Mouse (Mus musculus): Measurements from ENCODE around the gene Tatdn2. TPM values are rescaled to one million over a fixed set of nuclear protein-coding genes. Genes with fewer than 3 reads are reported as not detected.
A peak's percentile ranks its signal among the peaks of the same experiment; 100 is the strongest.

Gene Tatdn2
- polyA plus RNA-seq, 1 experiment from 2014 or later = 0.93 TPM

DNA sequence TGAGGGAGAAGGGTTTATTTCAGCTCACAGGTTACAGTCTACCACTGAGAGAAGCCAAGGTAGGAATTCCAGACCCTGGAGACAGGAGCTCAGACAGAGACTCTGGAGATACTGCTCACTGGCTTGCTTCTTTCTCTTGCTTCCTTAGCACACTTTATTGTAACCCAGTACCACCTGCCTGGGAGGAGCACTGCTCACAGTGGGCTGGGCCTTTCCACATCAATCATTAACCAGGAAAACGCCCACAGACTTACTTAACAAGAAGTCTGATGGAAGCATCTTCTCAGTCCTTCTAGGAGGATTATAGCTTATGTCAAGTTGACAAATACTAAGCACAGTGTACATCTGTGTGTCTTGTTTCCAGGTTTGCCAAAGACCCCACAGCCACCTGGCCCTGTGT is 17.9 kb downstream of the Tatdn2 start:
- WGBS (ENCODE audit: insufficient replicate concordance) = 72% methylated on average over 1 of the region's 1 CpGs
- Histone ChIP-seq H3K9ac (ENCODE audit: low read depth, low read length) (no peak overlapping the region), H3K4me3 (ENCODE audit: low read depth, low read length) (no peak overlapping the region), H3K4me1 (ENCODE audit: control insufficient read depth, insufficient read depth, low read length) (no peaks in the 10 kb centered on the region), H3K9me3 (replicated peaks; ENCODE audit: control insufficient read depth, low read length) (no peaks in the 10 kb centered on the region), H3K27me3 (ENCODE audit: control insufficient read depth, insufficient read depth, low read length) (no peaks in the 10 kb centered on the region), H3K36me3 (ENCODE audit: control insufficient read depth, insufficient read depth, low read length) (peaks cover 25% of the 10 kb centered on the region), H3K27ac (ENCODE audit: low read depth, low read length) (no peak overlapping the region), H3K4me2 (no peak overlapping the region)
- ATAC-seq (replicated peaks; ENCODE audit: insufficient number of reproducible peaks, low FRiP score, low TSS enrichment) = no peak

- ATAC-seq (replicated peaks; ENCODE audit: insufficient number of reproducible peaks, low FRiP score, low TSS enrichment) = no peak
These were observed 20.7 kb downstream of the Tatdn2 start for GRCm38 (mm10) chr6:113717541-113717940.

DNA sequence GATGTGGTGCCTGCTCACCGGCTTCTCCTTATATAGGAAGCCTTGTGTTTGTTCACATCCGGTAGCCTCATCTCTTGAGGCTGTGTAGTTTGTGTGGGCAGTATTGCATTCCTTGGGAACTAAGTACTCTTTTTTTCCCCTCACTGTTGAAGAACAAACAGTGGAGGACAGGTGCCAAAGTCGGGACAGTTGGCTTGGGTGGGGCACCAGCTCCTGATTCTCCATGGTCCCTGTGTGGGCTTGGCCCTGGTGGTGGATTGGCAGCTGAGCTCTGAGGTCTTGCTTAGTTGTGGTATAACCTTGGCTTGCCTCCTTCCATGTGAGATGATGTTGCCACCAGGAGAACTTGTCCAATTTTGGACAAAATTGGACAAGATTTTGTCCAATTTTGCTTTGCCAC is 23.0 kb downstream of the Tatdn2 start, which contains the start of gene Ghrl:
Ghrl (minus strand) TSS at position 3 of the 400 bp plus-strand sequence.
- H3K4me1 ChIP-seq (ENCODE audit: control insufficient read depth, insufficient read depth, low read length) = no peaks in the 10 kb centered on the region
- no peak for ATAC-seq (replicated peaks; ENCODE audit: insufficient number of reproducible peaks, low FRiP score, low TSS enrichment)
- peaks cover 15% of the 10 kb centered on the region for H3K36me3 ChIP-seq (ENCODE audit: control insufficient read depth, insufficient read depth, low read length)
- H3K4me2 ChIP-seq = no peak within 1 kb of the TSS
- no peak within 1 kb of the TSS for H3K9ac ChIP-seq (ENCODE audit: low read depth, low read length)
- no peaks in the 10 kb centered on the region for H3K27me3 ChIP-seq (ENCODE audit: control insufficient read depth, insufficient read depth, low read length)
- H3K9me3 ChIP-seq (replicated peaks; ENCODE audit: control insufficient read depth, low read length) = no peaks in the 10 kb centered on the region
- 89% methylated on average over 3 of the region's 3 CpGs for WGBS (ENCODE audit: insufficient replicate concordance)
- no peak within 1 kb of the TSS for H3K4me3 ChIP-seq (ENCODE audit: low read depth, low read length)
- H3K27ac ChIP-seq (ENCODE audit: low read depth, low read length) = no peak within 1 kb of the TSS

More at GRCm38 (mm10) chr6:113717541-113717940, 20.7 kb downstream of the Tatdn2 start:
- Histone ChIP-seq H3K27ac (ENCODE audit: low read depth, low read length) (no peak overlapping the region), H3K36me3 (ENCODE audit: control insufficient read depth, insufficient read depth, low read length) (peaks cover 19% of the 10 kb centered on the region), H3K27me3 (ENCODE audit: control insufficient read depth, insufficient read depth, low read length) (no peaks in the 10 kb centered on the region), H3K4me3 (ENCODE audit: low read depth, low read length) (no peak overlapping the region), H3K9ac (ENCODE audit: low read depth, low read length) (no peak overlapping the region), H3K4me1 (ENCODE audit: control insufficient read depth, insufficient read depth, low read length) (no peaks in the 10 kb centered on the region), H3K4me2 (no peak overlapping the region), H3K9me3 (replicated peaks; ENCODE audit: control insufficient read depth, low read length) (no peaks in the 10 kb centered on the region)
- 97% methylated on average over 3 of the region's 3 CpGs for WGBS (ENCODE audit: insufficient replicate concordance)

GRCm38 (mm10) chr6:113721061-113721460 is 24.2 kb downstream of the Tatdn2 start:
- no peak for ATAC-seq (replicated peaks; ENCODE audit: insufficient number of reproducible peaks, low FRiP score, low TSS enrichment)
- no peaks in the 10 kb centered on the region for H3K9me3 ChIP-seq (replicated peaks; ENCODE audit: control insufficient read depth, low read length)
- no peak overlapping the region for H3K27ac ChIP-seq (ENCODE audit: low read depth, low read length)
- H3K9ac ChIP-seq (ENCODE audit: low read depth, low read length) = no peak overlapping the region
- 77% methylated on average over 4 of the region's 4 CpGs for WGBS (ENCODE audit: insufficient replicate concordance)
- H3K36me3 ChIP-seq (ENCODE audit: control insufficient read depth, insufficient read depth, low read length) = peaks cover 11% of the 10 kb centered on the region
- H3K4me1 ChIP-seq (ENCODE audit: control insufficient read depth, insufficient read depth, low read length) = no peaks in the 10 kb centered on the region
- H3K4me3 ChIP-seq (ENCODE audit: low read depth, low read length) = no peak overlapping the region
- no peaks in the 10 kb centered on the region for H3K27me3 ChIP-seq (ENCODE audit: control insufficient read depth, insufficient read depth, low read length)
- no peak overlapping the region for H3K4me2 ChIP-seq

GRCm38 (mm10) chr6:113728181-113728580 is 31.3 kb downstream of the Tatdn2 start:
- Histone ChIP-seq H3K4me2 (no peak overlapping the region), H3K9ac (ENCODE audit: low read depth, low read length) (no peak overlapping the region), H3K4me1 (ENCODE audit: control insufficient read depth, insufficient read depth, low read length) (no peaks in the 10 kb centered on the region), H3K9me3 (replicated peaks; ENCODE audit: control insufficient read depth, low read length) (no peaks in the 10 kb centered on the region), H3K36me3 (ENCODE audit: control insufficient read depth, insufficient read depth, low read length) (peaks cover 46% of the 10 kb centered on the region), H3K27me3 (ENCODE audit: control insufficient read depth, insufficient read depth, low read length) (no peaks in the 10 kb centered on the region), H3K4me3 (ENCODE audit: low read depth, low read length) (no peak overlapping the region), H3K27ac (ENCODE audit: low read depth, low read length) (no peak overlapping the region)
- WGBS (ENCODE audit: insufficient replicate concordance) = 85% methylated on average over 7 of the region's 7 CpGs
- ATAC-seq (replicated peaks; ENCODE audit: insufficient number of reproducible peaks, low FRiP score, low TSS enrichment) = no peak

GRCm38 (mm10) chr6:113731296-113731695 is 34.4 kb downstream of the Tatdn2 start:
- H3K4me1 ChIP-seq (ENCODE audit: control insufficient read depth, insufficient read depth, low read length) = no peaks in the 10 kb centered on the region
- no peak overlapping the region for H3K4me2 ChIP-seq
- no peaks in the 10 kb centered on the region for H3K9me3 ChIP-seq (replicated peaks; ENCODE audit: control insufficient read depth, low read length)
- H3K9ac ChIP-seq (ENCODE audit: low read depth, low read length) = no peak overlapping the region
- H3K4me3 ChIP-seq (ENCODE audit: low read depth, low read length) = no peak overlapping the region
- H3K36me3 ChIP-seq (ENCODE audit: control insufficient read depth, insufficient read depth, low read length) = peaks cover 53% of the 10 kb centered on the region
- 93% methylated on average over 3 of the region's 3 CpGs for WGBS (ENCODE audit: insufficient replicate concordance)
- ATAC-seq (replicated peaks; ENCODE audit: insufficient number of reproducible peaks, low FRiP score, low TSS enrichment) = no peak
- no peak overlapping the region for H3K27ac ChIP-seq (ENCODE audit: low read depth, low read length)
- no peaks in the 10 kb centered on the region for H3K27me3 ChIP-seq (ENCODE audit: control insufficient read depth, insufficient read depth, low read length)

DNA sequence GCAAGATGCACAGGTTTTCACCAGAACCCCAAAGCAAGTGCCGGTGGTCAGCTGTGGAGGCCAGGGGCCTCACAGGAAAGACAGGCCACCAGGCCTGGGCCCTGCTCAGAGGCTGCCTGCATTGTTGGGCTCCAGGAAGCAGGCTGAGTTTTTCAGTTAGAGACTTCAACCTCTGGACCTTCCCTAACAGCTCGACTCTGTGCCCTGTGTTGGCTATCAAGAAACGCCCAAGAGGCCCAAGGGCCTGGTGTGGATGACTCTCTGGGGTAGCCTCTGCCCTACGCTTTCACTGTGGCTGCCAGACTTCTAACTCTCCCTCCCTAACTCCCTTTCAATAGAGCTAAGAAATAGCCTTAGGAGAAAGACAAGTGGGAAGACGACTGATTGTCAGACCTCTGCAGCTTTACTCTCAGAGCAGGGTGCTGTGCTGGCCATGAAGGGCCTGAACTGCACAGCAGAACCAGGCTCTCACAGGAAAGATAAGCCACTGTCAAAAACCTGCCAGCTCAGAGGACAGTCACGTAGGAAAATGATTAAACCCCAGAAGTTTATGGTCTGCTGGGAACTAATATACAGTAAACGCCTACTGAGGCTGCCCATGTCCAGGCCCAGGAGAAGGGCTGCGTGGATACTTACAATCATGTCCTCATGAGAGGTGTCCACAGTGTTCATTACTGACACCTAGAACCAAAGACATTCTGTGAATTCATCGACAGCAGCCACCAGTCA is 40.6 kb downstream of the Tatdn2 start:
- Histone ChIP-seq H3K36me3 (ENCODE audit: control insufficient read depth, insufficient read depth, low read length) (peaks cover 21% of the 10 kb centered on the region), H3K27ac (ENCODE audit: low read depth, low read length) (no peak overlapping the region), H3K9me3 (replicated peaks; ENCODE audit: control insufficient read depth, low read length) (no peaks in the 10 kb centered on the region), H3K4me1 (ENCODE audit: control insufficient read depth, insufficient read depth, low read length) (peaks cover 6% of the 10 kb centered on the region), H3K4me2 (no peak overlapping the region), H3K9ac (ENCODE audit: low read depth, low read length) (no peak overlapping the region), H3K4me3 (ENCODE audit: low read depth, low read length) (no peak overlapping the region), H3K27me3 (ENCODE audit: control insufficient read depth, insufficient read depth, low read length) (no peaks in the 10 kb centered on the region)
- WGBS (ENCODE audit: insufficient replicate concordance) = 86% methylated on average over 9 of the region's 9 CpGs
- ATAC-seq (replicated peaks; ENCODE audit: insufficient number of reproducible peaks, low FRiP score, low TSS enrichment) = no peak

DNA sequence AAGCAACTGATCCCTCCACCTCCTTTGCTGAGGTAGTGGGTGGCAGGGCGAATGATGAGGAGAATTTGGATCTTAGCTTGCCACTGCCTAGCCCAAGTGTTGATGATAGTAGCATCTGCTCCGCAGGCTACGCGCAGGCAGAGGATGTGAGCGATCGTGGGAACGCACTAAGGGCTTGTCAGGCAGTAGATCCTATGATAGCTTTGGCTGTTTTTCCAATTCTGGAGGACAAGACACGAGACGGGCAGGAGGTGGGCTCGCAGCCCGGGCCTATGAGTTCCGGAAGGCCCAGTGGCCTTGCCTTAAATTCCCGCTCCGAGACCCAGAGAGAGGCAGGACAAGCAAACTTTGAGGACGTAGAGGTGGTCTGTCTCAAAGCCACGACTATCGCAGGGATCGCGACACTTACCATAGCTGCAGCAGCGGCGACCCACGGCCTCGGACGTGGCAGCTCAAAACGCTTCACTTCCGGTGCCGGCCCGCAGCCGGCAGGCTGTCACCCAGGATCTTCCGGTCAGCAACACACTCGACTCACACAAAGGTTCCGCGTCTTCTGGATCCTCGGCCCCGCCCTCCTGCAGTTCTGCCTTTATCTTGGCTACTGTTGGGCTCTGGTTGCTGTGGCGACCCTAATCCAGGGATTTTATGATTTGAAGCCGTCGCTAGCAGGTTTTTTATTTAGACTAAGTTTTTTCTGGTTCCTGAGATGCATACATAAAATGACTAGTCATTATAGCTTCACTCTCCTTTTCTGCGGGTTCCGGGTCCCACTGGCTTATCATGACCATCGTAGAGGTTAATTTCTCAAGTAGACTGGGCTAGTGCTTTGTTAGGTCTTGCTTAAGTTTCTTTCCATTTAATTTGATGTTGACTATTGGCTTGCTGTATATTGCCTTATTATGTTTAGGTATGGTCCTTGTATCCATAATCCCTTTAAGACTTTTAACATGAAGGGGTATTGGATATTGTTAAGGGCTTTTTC is 43.7 kb downstream of the Tatdn2 start, which contains the start of gene Sec13:
Sec13 (minus strand) TSS at position 508 of the 982 bp plus-strand sequence.
- Histone ChIP-seq H3K4me3 (ENCODE audit: low read depth, low read length) (peak within 1 kb of the TSS; percentile 94), H3K9me3 (replicated peaks; ENCODE audit: control insufficient read depth, low read length) (no peaks in the 10 kb centered on the region), H3K9ac (ENCODE audit: low read depth, low read length) (peak within 1 kb of the TSS; percentile 89), H3K4me1 (ENCODE audit: control insufficient read depth, insufficient read depth, low read length) (peaks cover 6% of the 10 kb centered on the region), H3K27me3 (ENCODE audit: control insufficient read depth, insufficient read depth, low read length) (peaks cover 7% of the 10 kb centered on the region; the same call in 1 of the 2 replicates), H3K4me2 (peak within 1 kb of the TSS; percentile 91), H3K27ac (ENCODE audit: low read depth, low read length) (no peak within 1 kb of the TSS; the same call in none of the 2 replicates), H3K36me3 (ENCODE audit: control insufficient read depth, insufficient read depth, low read length) (peaks cover 11% of the 10 kb centered on the region)
- 7% methylated on average over 41 of the region's 41 CpGs for WGBS (ENCODE audit: insufficient replicate concordance)
- ATAC-seq (replicated peaks; ENCODE audit: insufficient number of reproducible peaks, low FRiP score, low TSS enrichment) = peak; percentile 67
